In genomic region chr1:62707101-62707912, GRCm38 (mm10) we compare ENCODE assay signal across 7 mouse cellular contexts. TPM values are rescaled to one million over a fixed set of nuclear protein-coding genes. Genes with fewer than 3 reads are reported as not detected.
DNase-seq lines count a peak whose midpoint lies in the region; ATAC-seq and TF ChIP-seq lines count a peak whose summit lies in the region.

No protein-coding gene starts in this region.

- H3K9ac ChIP-seq in heart, postnatal 0 days (replicated peaks; ENCODE audit: low read depth, low read length) = peak overlapping the region; percentile 60
- peak overlapping the region; percentile 63 for H3K9ac ChIP-seq in midbrain, embryonic 11.5 days (ENCODE audit: low read length)

- ATAC-seq in heart, postnatal 0 days (ENCODE audit: insufficient read depth, low read depth) = no peak
- 0 out of 2 replicates have a peak, but pooled peaks have one; percentile 3 for ATAC-seq in midbrain, embryonic 11.5 days (ENCODE audit: low FRiP score)

- peaks cover 78% of the 10 kb centered on the region for H3K27me3 ChIP-seq in embryonic facial prominence, embryonic 10.5 days (replicated peaks; ENCODE audit: low read depth, poor library complexity, severe bottlenecking)
- peaks cover 21% of the 10 kb centered on the region for H3K27me3 ChIP-seq in heart, postnatal 0 days (ENCODE audit: control insufficient read depth, insufficient read depth, low read length)
- peaks cover 49% of the 10 kb centered on the region for H3K27me3 ChIP-seq in limb, embryonic 10.5 days (ENCODE audit: low read depth, poor library complexity, severe bottlenecking)
- H3K27me3 ChIP-seq in midbrain, embryonic 11.5 days (ENCODE audit: control insufficient read depth, insufficient read depth, low read length) = peaks cover 50% of the 10 kb centered on the region

- H3K4me1 ChIP-seq in embryonic facial prominence, embryonic 10.5 days = peaks cover 85% of the 10 kb centered on the region
- H3K4me1 ChIP-seq in heart, postnatal 0 days (ENCODE audit: control insufficient read depth, insufficient read depth) = peaks cover 18% of the 10 kb centered on the region; the same call in 1 of the 2 replicates
- peaks cover 80% of the 10 kb centered on the region for H3K4me1 ChIP-seq in limb, embryonic 10.5 days
- H3K4me1 ChIP-seq in midbrain, embryonic 11.5 days (ENCODE audit: control insufficient read depth, insufficient read depth, low read length) = peaks cover 20% of the 10 kb centered on the region

- H3K36me3 ChIP-seq in embryonic facial prominence, embryonic 10.5 days (replicated peaks) = no peaks in the 10 kb centered on the region
- no peaks in the 10 kb centered on the region for H3K36me3 ChIP-seq in heart, postnatal 0 days (replicated peaks; ENCODE audit: control insufficient read depth, insufficient read depth, low read length)
- H3K36me3 ChIP-seq in limb, embryonic 10.5 days = peaks cover 5% of the 10 kb centered on the region
- no peaks in the 10 kb centered on the region for H3K36me3 ChIP-seq in midbrain, embryonic 11.5 days (ENCODE audit: control insufficient read depth, insufficient read depth, low read length)

- H3K4me3 ChIP-seq in embryonic facial prominence, embryonic 10.5 days = peak overlapping the region; percentile 78
- H3K4me3 ChIP-seq in heart, postnatal 0 days (ENCODE audit: low read depth, low read length) = peak overlapping the region; percentile 60
- H3K4me3 ChIP-seq in limb, embryonic 10.5 days = peak overlapping the region; percentile 70
- H3K4me3 ChIP-seq in midbrain, embryonic 11.5 days (ENCODE audit: low read depth, low read length) = peak overlapping the region; percentile 52

- under 1% methylated on average over 35 of the region's 35 CpGs for WGBS in embryonic facial prominence, embryonic 10.5 days
- under 1% methylated on average over 34 of the region's 35 CpGs for WGBS in heart, postnatal 0 days
- under 1% methylated on average over 35 of the region's 35 CpGs for WGBS in limb, embryonic 10.5 days
- WGBS in midbrain, embryonic 11.5 days = under 1% methylated on average over 35 of the region's 35 CpGs

- H3K27ac ChIP-seq in embryonic facial prominence, embryonic 10.5 days (replicated peaks) = peak overlapping the region; percentile 83
- peak overlapping the region; percentile 71 for H3K27ac ChIP-seq in heart, postnatal 0 days (ENCODE audit: low read depth)
- H3K27ac ChIP-seq in limb, embryonic 10.5 days = peak overlapping the region; percentile 92
- no peak overlapping the region for H3K27ac ChIP-seq in midbrain, embryonic 11.5 days (ENCODE audit: low read depth, low read length)

- H3K9me3 ChIP-seq in embryonic facial prominence, embryonic 10.5 days = no peaks in the 10 kb centered on the region
- H3K9me3 ChIP-seq in heart, postnatal 0 days (replicated peaks; ENCODE audit: control insufficient read depth, low read length) = no peaks in the 10 kb centered on the region
- H3K9me3 ChIP-seq in limb, embryonic 10.5 days (replicated peaks) = no peaks in the 10 kb centered on the region
- H3K9me3 ChIP-seq in midbrain, embryonic 11.5 days (ENCODE audit: control insufficient read depth, low read length) = no peaks in the 10 kb centered on the region

- TF ChIP-seq CTCF in heart, postnatal 0 days (IDR thresholded peaks at IDR 0.05; ENCODE audit: low read depth) = peak; percentile 56

- peak overlapping the region; percentile 90 for H3K4me2 ChIP-seq in heart, postnatal 0 days (ENCODE audit: low read depth, low read length)
- H3K4me2 ChIP-seq in midbrain, embryonic 11.5 days = peak overlapping the region; percentile 98

- peak; percentile 59 to 77 for DNase-seq in urinary bladder, postnatal 4 days (ENCODE audit: low spot score in 2 of 2)
- no peak for DNase-seq in urinary bladder, adult 2 months (ENCODE audit: low spot score)
- DNase-seq in embryonic facial prominence, embryonic 10.5 days (ENCODE audit: low spot score) = peak; percentile 75
- peak; percentile 79 for DNase-seq in heart, postnatal 0 days (ENCODE audit: low spot score)
- peak; percentile 69 for DNase-seq in limb, embryonic 10.5 days (ENCODE audit: low spot score)
- DNase-seq in midbrain, embryonic 11.5 days (ENCODE audit: low spot score, missing footprints) = peak; percentile 97
- DNase-seq in yolk sac, embryonic 10.5 days (ENCODE audit: low spot score) = peak; percentile 54

- no peak for TF ChIP-seq EP300 in heart, postnatal 0 days (IDR thresholded peaks at IDR 0.05; ENCODE audit: low read depth)

RNA-seq across cellular contexts. Expression of gene Nrp2, which starts 4.2 kb away (rescaled TPM):
- 114 and 146 TPM in 2 replicates for polyA plus RNA-seq in urinary bladder, adult 2 months (2012; rRNA removed)
- 20.5 and 21.4 TPM in 2 replicates for polyA plus RNA-seq in embryonic facial prominence, embryonic 10.5 days (2016; fragmentation: Nextera tagmentation; extraction: Ambion mirVana)
- total RNA-seq in heart, postnatal 0 days (2014; rRNA removed; ENCODE audit: low replicate concordance) = 12.8 and 20.2 TPM in 2 replicates
- 5.2 and 5.4 TPM in 2 replicates for polyA plus RNA-seq in heart, postnatal 0 days (2015; fragmentation: Nextera tagmentation; extraction: Ambion mirVana)
- polyA plus RNA-seq in limb, embryonic 10.5 days (2016; fragmentation: Nextera tagmentation; extraction: Ambion mirVana) = 31.7 and 54.7 TPM in 2 replicates
- 12.5 and 13.3 TPM in 2 replicates for polyA plus RNA-seq in midbrain, embryonic 11.5 days (2014; fragmentation: Nextera tagmentation; extraction: Ambion mirVana)
